Mouse (Mus musculus) testis, adult 2 months (tissue): ENCODE data around the gene Gm37240. TPM values are rescaled to one million over a fixed set of nuclear protein-coding genes. Genes with fewer than 3 reads are reported as not detected.
"Not testable (repeated sequence)": the region's sequence is repeated elsewhere in the genome, so short reads cannot be mapped to it uniquely, and the experiment has no call there.

Experiments
- H3K27ac ChIP-seq: fragments of 200-500 bp; 2 replicates; pipeline ENCODE4 v1.5.1; 2012; ENCODE audit warnings: low read depth, low read length; ENCODE audit not compliant: control insufficient read depth, insufficient read depth
- H3K27me3 ChIP-seq: fragments of 200-500 bp; 2 replicates; pipeline ENCODE4 v1.6.1; 2012; ENCODE audit warnings: mild to moderate bottlenecking, low read length, moderate library complexity; ENCODE audit not compliant: control insufficient read depth, insufficient read depth
- H3K36me3 ChIP-seq: fragments of 200-500 bp; 2 replicates; pipeline ENCODE4 v1.6.1; 2012; ENCODE audit warnings: mild to moderate bottlenecking, low read length; ENCODE audit not compliant: control insufficient read depth, insufficient read depth
- H3K4me1 ChIP-seq: fragments of 200-500 bp; 2 replicates; pipeline ENCODE4 v1.6.1; 2012; ENCODE audit warnings: low read length; ENCODE audit not compliant: control insufficient read depth, insufficient read depth
- H3K4me3 ChIP-seq: fragments of 200-500 bp; 2 replicates; pipeline ENCODE4 v1.5.1; 2012; ENCODE audit warnings: low read depth, mild to moderate bottlenecking, low read length, moderate library complexity, mixed read lengths; ENCODE audit not compliant: control insufficient read depth
- CTCF ChIP-seq: fragments of 200-500 bp; IDR thresholded peaks from 2 replicates; pipeline ENCODE4 v1.5.1; 2012; ENCODE audit warnings: low read depth, mild to moderate bottlenecking, inconsistent platforms, low read length, moderate library complexity; ENCODE audit not compliant: control insufficient read depth, insufficient read depth, insufficient replicate concordance
- POLR2A ChIP-seq: fragments of 200-500 bp; IDR thresholded peaks from 2 replicates; pipeline ENCODE4 v1.6.1; 2012; ENCODE audit warnings: low read depth, mild to moderate bottlenecking, inconsistent platforms, low read length, moderate library complexity; ENCODE audit not compliant: control insufficient read depth
- polyA plus RNA-seq: library from polyadenylated mRNA; depleted of rRNA; stranded (reverse); fragments of >200 nt; gene quantifications from 2 replicates; pipeline ENCODE4 v1.2.3, GENCODE M21; 2012

Gm37240 gene
- polyA plus RNA-seq, 1 experiment = not detected

- Histone ChIP-seq H3K4me3 (peak within 1 kb of the TSS; percentile 100), H3K4me1 (peaks cover 9% of the 10 kb centered on the region), H3K27ac (peak within 1 kb of the TSS; percentile 98), H3K36me3 (no peaks in the 10 kb centered on the region), H3K27me3 (no peaks in the 10 kb centered on the region)
- TF ChIP-seq POLR2A = peak; percentile 92
- TF ChIP-seq CTCF = no peak
Measured at GRCm38 (mm10) chr3:84582023-84582912, 1305.0 kb downstream of the Gm37240 start, which contains the start of gene Arfip1. Gene Arfip1 (minus strand): TSS chr3:84582625.

DNA sequence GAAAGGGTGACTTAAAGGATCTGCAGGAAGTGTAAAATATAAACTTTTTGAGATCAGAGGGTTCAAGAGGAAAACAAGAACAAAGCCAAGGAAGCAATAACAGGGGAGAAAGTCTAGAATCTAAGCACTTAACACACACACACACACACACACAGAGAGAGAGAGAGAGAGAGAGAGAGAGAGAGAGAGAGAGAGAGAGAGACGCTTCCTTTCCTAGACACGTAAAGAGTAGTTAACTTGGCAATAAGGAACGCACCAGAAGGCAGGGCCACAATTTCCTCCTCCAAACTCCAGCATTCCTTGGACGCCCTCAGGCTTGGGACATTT, 1305.7 kb downstream of the Gm37240 start:
- H3K4me1 ChIP-seq = peaks cover 9% of the 10 kb centered on the region
- peak overlapping the region; percentile 100 for H3K4me3 ChIP-seq
- H3K27me3 ChIP-seq = no peaks in the 10 kb centered on the region
- no peaks in the 10 kb centered on the region for H3K36me3 ChIP-seq
- H3K27ac ChIP-seq = peak overlapping the region; percentile 88
- TF ChIP-seq CTCF (no peak), POLR2A (no peak)

- Histone ChIP-seq H3K4me3 (no peak overlapping the region), H3K27me3 (no peaks in the 10 kb centered on the region), H3K4me1 (peaks cover 9% of the 10 kb centered on the region), H3K36me3 (no peaks in the 10 kb centered on the region), H3K27ac (no peak overlapping the region)
- TF ChIP-seq POLR2A = no peak
- TF ChIP-seq CTCF = no peak
Measured at GRCm38 (mm10) chr3:84580716-84581115, 1306.6 kb downstream of the Gm37240 start.

- Histone ChIP-seq H3K4me1 (peaks cover 2% of the 10 kb centered on the region; the same call in 1 of the 2 replicates), H3K36me3 (no peaks in the 10 kb centered on the region), H3K27ac (no peak overlapping the region), H3K27me3 (no peaks in the 10 kb centered on the region), H3K4me3 (no peak overlapping the region)
- TF ChIP-seq POLR2A (no peak), CTCF (no peak)
Measured at GRCm38 (mm10) chr3:84570501-84570900, 1316.8 kb downstream of the Gm37240 start.

- H3K4me3 ChIP-seq = no peak overlapping the region
- H3K36me3 ChIP-seq = no peaks in the 10 kb centered on the region
- TF ChIP-seq CTCF = no peak
- TF ChIP-seq POLR2A = no peak
- H3K27ac ChIP-seq = no peak overlapping the region
- H3K4me1 ChIP-seq = peaks cover 2% of the 10 kb centered on the region; the same call in 1 of the 2 replicates
- H3K27me3 ChIP-seq = no peaks in the 10 kb centered on the region
Measured at GRCm38 (mm10) chr3:84569587-84569986, 1317.7 kb downstream of the Gm37240 start.

DNA sequence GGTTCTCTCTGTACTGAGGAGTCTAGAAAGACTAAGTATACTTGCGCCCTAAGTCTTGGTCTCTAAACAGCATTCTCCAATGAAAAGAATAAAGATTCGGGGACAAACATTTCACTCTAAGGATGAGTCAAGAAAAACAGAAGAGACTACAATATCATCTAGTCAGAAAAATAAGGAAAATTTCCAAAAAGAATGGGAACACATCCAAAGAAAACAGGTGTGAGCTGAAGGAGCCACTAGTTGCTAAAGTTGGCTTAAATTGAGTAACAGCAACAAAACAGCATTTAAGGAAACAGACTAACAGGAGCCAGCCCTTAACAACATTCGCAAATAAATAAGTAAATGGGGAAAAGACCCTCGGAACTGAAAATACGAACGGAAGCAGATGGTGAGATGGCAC, 1318.8 kb downstream of the Gm37240 start:
- no peak overlapping the region for H3K4me3 ChIP-seq
- H3K36me3 ChIP-seq = no peaks in the 10 kb centered on the region
- peaks cover 2% of the 10 kb centered on the region; the same call in 1 of the 2 replicates for H3K4me1 ChIP-seq

GRCm38 (mm10) chr3:84563415-84563814, 1323.9 kb downstream of the Gm37240 start:
- Histone ChIP-seq H3K27ac (no peak overlapping the region), H3K4me3 (no peak overlapping the region), H3K36me3 (no peaks in the 10 kb centered on the region), H3K4me1 (no peaks in the 10 kb centered on the region), H3K27me3 (no peaks in the 10 kb centered on the region)
- TF ChIP-seq POLR2A (no peak), CTCF (no peak)

More for the DNA sequence above, 1318.8 kb downstream of the Gm37240 start:
- TF ChIP-seq POLR2A = no peak
- Histone ChIP-seq H3K27ac (no peak overlapping the region), H3K27me3 (no peaks in the 10 kb centered on the region)

DNA sequence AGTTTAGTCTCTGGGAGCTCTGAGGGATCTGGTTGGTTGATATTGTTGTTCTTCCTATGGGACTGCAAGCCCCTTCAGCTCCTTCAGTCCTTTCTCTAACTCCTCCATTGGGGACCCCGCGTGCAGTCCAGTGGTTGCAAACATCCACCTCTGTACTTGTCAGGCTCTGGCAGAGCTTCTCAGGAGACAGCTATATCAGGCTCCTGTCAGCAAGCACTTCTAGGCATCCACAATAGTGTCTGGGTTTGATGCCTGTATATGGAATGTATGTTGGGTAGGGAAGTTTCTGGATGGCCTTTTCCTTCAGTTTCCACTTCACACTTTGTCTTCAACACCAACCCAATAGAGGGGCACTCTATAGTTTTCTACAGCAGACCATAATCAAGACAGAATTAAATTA, 1324.4 kb downstream of the Gm37240 start:
- H3K4me3 ChIP-seq = not testable (repeated sequence)

More for the DNA sequence above, 1324.4 kb downstream of the Gm37240 start:
- H3K4me1 ChIP-seq, H3K27me3 ChIP-seq, H3K27ac ChIP-seq, H3K36me3 ChIP-seq: not testable (repeated sequence)
